Mouse (Mus musculus): ENCODE results near the gene Tnrc6b.

DNA sequence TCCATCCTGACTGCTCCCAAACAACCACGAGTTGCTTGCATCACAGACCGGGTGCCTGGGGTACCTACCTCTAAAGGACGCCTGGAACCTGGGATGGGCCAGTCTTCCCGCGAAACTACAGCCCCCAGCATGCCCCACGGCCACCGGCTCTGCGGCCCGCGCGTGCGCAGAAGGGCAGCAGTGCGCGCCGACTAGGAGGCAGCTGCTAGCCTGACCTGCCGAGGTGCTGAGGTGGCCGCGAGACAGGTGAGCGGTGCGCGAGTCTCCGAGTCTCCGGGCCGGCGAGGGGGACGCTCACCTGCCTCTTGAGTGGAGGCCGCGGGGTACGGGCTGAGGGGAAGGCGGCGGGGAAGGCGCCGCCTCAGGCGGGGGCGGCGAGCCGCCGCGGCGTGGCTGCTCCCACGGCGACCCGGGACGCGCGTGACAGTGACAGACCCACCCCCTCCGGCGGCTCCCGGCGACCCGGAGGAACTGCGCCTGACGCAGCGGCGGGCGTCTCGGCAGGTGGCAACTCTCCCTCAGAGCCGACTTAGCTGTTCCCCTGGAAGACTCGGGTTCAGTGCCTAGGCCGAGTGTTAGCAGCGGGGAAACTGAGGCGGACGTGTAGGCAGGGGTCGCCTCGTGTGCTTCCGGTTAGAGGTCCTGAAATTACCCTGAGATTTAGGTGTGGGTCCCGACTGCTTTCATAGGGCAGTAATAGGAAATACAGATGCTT is 266.7 kb downstream of the Tnrc6b start, which contains the start of gene Sgsm3:
- TF ChIP-seq CTCF (IDR thresholded peaks at IDR 0.05; ENCODE audit: low read depth) (no peak), EP300 (IDR thresholded peaks at IDR 0.05; ENCODE audit: low read depth) (no peak)
